Mouse (Mus musculus) liver, embryonic 14.5 days (tissue): ENCODE results near the gene Macrod1. TPM values are rescaled to one million over a fixed set of nuclear protein-coding genes. Genes with fewer than 3 reads are reported as not detected.
A peak's percentile ranks its signal among the peaks of the same experiment; 100 is the strongest.

Experiments
- ATAC-seq: fragments of 200-750 bp; cut with Nextera tagmentation; 2 replicates; pipeline ENCODE4 v1.8.0; 2017; ENCODE audit warnings: moderate number of reproducible peaks, mild to moderate bottlenecking, moderate library complexity; ENCODE audit not compliant: insufficient read depth
- DNase-seq, 3 experiments: peaks; one replicate each; pipeline ENCODE4 v3.0.0-alpha.2; 2012 to 2013; ENCODE audit warnings: low read depth in 3 of 3, low spot score in 3 of 3
- H3K27ac ChIP-seq: fragments of 300-500 bp; sonication (generic); 2 replicates; pipeline ENCODE4 v1.5.1; 2014; ENCODE audit warnings: moderate library complexity, mild to moderate bottlenecking, control low read depth, inconsistent platforms
- H3K27me3 ChIP-seq: fragments of 300-500 bp; sonication (generic); 2 replicates; pipeline ENCODE4 v1.6.1; 2014; ENCODE audit warnings: mild to moderate bottlenecking, low read length, moderate library complexity; ENCODE audit not compliant: control insufficient read depth, insufficient read depth
- H3K36me3 ChIP-seq: fragments of 300-500 bp; sonication (generic); replicated peaks from 2 replicates; pipeline ENCODE4 v1.6.1; 2014; ENCODE audit warnings: low read depth; ENCODE audit not compliant: control insufficient read depth, insufficient read depth
- H3K4me1 ChIP-seq, 2 experiments: fragments of 200-500 bp in 1 of 2; fragments of 300-500 bp in 1 of 2; sonication (generic) in 1 of 2; replicated peaks; 2 replicates each; pipeline ENCODE4 v1.6.1; 2012 to 2014; ENCODE audit warnings: antibody characterized with exemption in 1 of 2, inconsistent platforms in 1 of 2, low read length in 1 of 2; ENCODE audit not compliant: control insufficient read depth in 2 of 2, insufficient read depth in 2 of 2
- H3K4me2 ChIP-seq: fragments of 300-500 bp; sonication (generic); 2 replicates; pipeline ENCODE4 v1.6.1; 2014; ENCODE audit warnings: low read depth, mild to moderate bottlenecking, control low read depth, moderate library complexity
- H3K4me3 ChIP-seq, 2 experiments: fragments of 200-500 bp in 1 of 2; fragments of 300-500 bp in 1 of 2; sonication (generic) in 1 of 2; 2 replicates each; pipeline ENCODE4 v1.5.1; 2012 to 2014; ENCODE audit warnings: low read depth in 2 of 2, low read length in 2 of 2, mild to moderate bottlenecking in 2 of 2, control low read depth in 1 of 2, inconsistent platforms in 1 of 2, moderate library complexity in 1 of 2; ENCODE audit not compliant: insufficient read depth in 1 of 2
- H3K9ac ChIP-seq: fragments of 300-500 bp; sonication (generic); replicated peaks from 2 replicates; pipeline ENCODE4 v1.6.1; 2014; ENCODE audit warnings: mild to moderate bottlenecking, control low read depth, moderate library complexity
- H3K9me3 ChIP-seq: fragments of 300-500 bp; sonication (generic); 2 replicates; pipeline ENCODE4 v1.6.1; 2016; ENCODE audit warnings: low read length, mixed read lengths; ENCODE audit not compliant: control insufficient read depth
- CTCF ChIP-seq: IDR thresholded peaks from 2 replicates; pipeline ENCODE4 v1.5.1; 2016; ENCODE audit warnings: antibody characterized with exemption, low read depth, control low read depth
- EP300 ChIP-seq: IDR thresholded peaks from 2 replicates; pipeline ENCODE4 v1.6.1; 2016; ENCODE audit warnings: antibody characterized with exemption, low read depth
- WGBS: fragments of 180-500 bp; shearing (Covaris S2); extraction: QIAGEN DNeasy Blood & Tissue Kit; methylation state at CpG from one replicate; pipeline ENCODE4 v1.1.7; 2014; ENCODE audit not compliant: insufficient replicate concordance; 5-methylcytosine and 5-hydroxymethylcytosine counted together
- polyA plus RNA-seq, 2 experiments: library from polyadenylated mRNA; depleted of rRNA in 1 of 2; stranded (reverse) in 1 of 2; unstranded in 1 of 2; fragments of >200 nt; fragmentation: Nextera tagmentation in 1 of 2; extraction: Ambion mirVana in 1 of 2; gene quantifications; 2 replicates each; pipeline versions ENCODE4 v1.2.1 to v1.2.3; 2012 to 2014

Gene Macrod1
- polyA plus RNA-seq (2012; rRNA removed) (4.5 TPM in 2 replicates), polyA plus RNA-seq (2014; fragmentation: Nextera tagmentation; extraction: Ambion mirVana) (3.7 and 5.1 TPM in 2 replicates)

GRCm38 (mm10) chr19:7056248-7057087, at the start of gene Macrod1:
TSS of gene Macrod1 (plus strand) at chr19:7056810.
- Histone ChIP-seq H3K4me3 (peak within 1 kb of the TSS; percentile 62 to 71), H3K4me1 (peaks cover 8% of the 10 kb centered on the region in 2 experiments; a peak in 3 of 4 replicates), H3K27ac (no peak within 1 kb of the TSS; the same call in 1 of the 2 replicates), H3K36me3 (no peaks in the 10 kb centered on the region), H3K9ac (peak within 1 kb of the TSS; percentile 67), H3K4me2 (peak within 1 kb of the TSS; percentile 87), H3K27me3 (no peaks in the 10 kb centered on the region), H3K9me3 (no peaks in the 10 kb centered on the region)
- ATAC-seq (peak; percentile 80), DNase-seq (peak in 1 of 3 experiments; percentile 50)
- TF ChIP-seq CTCF, result no peak
- TF ChIP-seq EP300, result no peak
- WGBS, result under 1% methylated on average over 71 of the region's 72 CpGs

DNA sequence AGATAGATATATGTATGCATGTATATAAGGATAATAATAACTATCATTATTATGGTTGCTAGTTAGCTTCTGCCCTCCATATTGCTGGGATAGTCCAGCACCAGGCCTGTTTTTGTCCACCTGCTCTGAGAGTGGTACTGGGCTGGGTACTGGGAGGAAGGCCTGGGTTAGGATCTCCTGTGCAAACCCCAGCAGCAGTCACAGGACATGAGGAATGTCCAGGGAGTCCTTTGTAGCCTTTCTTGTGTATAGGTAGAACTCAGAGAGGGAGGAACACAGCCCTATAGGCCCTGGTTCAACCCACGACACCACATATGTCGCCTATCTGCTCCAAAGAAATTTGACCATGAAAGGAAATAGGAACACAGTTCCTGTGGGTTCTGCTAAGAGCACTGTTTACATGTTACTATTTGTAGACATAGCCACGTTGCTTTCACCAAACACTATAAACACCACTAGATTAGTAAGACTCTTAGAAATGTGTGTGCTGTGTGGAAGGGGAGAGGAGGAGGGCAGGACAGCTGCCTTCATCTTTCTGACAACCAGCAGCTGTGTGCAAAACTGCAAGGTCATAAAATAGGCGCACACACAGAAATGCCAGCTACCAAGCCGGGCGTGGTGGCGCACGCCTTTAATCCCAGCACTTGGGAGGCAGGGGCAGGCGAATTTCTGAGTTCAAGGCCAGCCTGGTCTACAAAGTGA, 49.6 kb upstream of the Macrod1 start:
- Histone ChIP-seq H3K27ac (no peak overlapping the region), H3K9ac (no peak overlapping the region), H3K4me3 (no peak overlapping the region), H3K4me2 (no peak overlapping the region), H3K4me1 (no peaks in the 10 kb centered on the region), H3K36me3 (peaks cover 8% of the 10 kb centered on the region), H3K27me3 (no peaks in the 10 kb centered on the region), H3K9me3 (no peaks in the 10 kb centered on the region)
- ATAC-seq (no peak), DNase-seq (no peak)
- WGBS, result 74% methylated on average over 9 of the region's 9 CpGs
- TF ChIP-seq EP300 (no peak), CTCF (no peak)

- DNase-seq, result no peak
- no peaks in the 10 kb centered on the region for H3K9me3 ChIP-seq
- H3K4me3 ChIP-seq, result no peak overlapping the region
- H3K9ac ChIP-seq, result no peak overlapping the region
- WGBS, result 73% methylated on average over 4 of the region's 4 CpGs
- no peaks in the 10 kb centered on the region for H3K27me3 ChIP-seq
- H3K36me3 ChIP-seq, result peaks cover 27% of the 10 kb centered on the region
- peaks cover 5 to 11% of the 10 kb centered on the region in 2 experiments for H3K4me1 ChIP-seq
- TF ChIP-seq EP300 (no peak), CTCF (no peak)
- no peak for ATAC-seq
- H3K4me2 ChIP-seq, result no peak overlapping the region
- H3K27ac ChIP-seq, result no peak overlapping the region
Observed at GRCm38 (mm10) chr19:7012426-7012825, 44.2 kb upstream of the Macrod1 start.

DNA sequence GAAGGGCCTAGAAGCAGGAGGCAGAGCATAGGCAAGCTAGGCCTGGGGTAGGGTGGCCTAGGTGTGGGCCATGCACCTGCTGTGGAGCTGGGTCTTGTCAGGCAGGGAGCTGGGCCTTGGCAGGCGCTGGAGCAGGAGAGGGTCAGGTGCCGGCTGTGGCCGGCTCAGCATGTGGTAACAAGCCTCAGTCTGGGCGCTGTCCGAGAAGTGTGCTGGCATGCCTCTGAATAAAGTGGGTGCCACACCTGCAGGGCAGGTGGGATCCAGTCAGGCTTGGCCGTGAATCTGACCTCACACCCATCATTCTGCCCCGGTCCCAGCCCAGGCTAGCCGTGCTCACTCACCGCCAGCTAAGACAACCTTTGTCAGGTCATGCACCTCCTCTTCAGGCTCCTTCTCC, 42.6 kb upstream of the Macrod1 start:
- Histone ChIP-seq H3K36me3 (peaks cover 31% of the 10 kb centered on the region), H3K4me1 (peaks cover 10 to 20% of the 10 kb centered on the region in 2 experiments), H3K27ac (no peak overlapping the region), H3K9me3 (no peaks in the 10 kb centered on the region), H3K9ac (no peak overlapping the region), H3K27me3 (no peaks in the 10 kb centered on the region), H3K4me3 (no peak overlapping the region), H3K4me2 (no peak overlapping the region)
- no peak for TF ChIP-seq CTCF
- no peak for TF ChIP-seq EP300
- DNase-seq (no peak), ATAC-seq (no peak)
- 89% methylated on average over 9 of the region's 9 CpGs for WGBS

GRCm38 (mm10) chr19:7014481-7015135, 42.0 kb upstream of the Macrod1 start:
- no peak overlapping the region for H3K4me3 ChIP-seq
- H3K4me2 ChIP-seq, result no peak overlapping the region
- H3K4me1 ChIP-seq, result peaks cover 14 to 22% of the 10 kb centered on the region in 2 experiments
- no peak overlapping the region for H3K27ac ChIP-seq
- peaks cover 28% of the 10 kb centered on the region for H3K36me3 ChIP-seq
- TF ChIP-seq EP300 (no peak), CTCF (no peak)
- no peak for DNase-seq
- no peaks in the 10 kb centered on the region for H3K9me3 ChIP-seq
- WGBS, result 82% methylated on average over 20 of the region's 20 CpGs
- ATAC-seq, result no peak
- no peak overlapping the region for H3K9ac ChIP-seq
- no peaks in the 10 kb centered on the region for H3K27me3 ChIP-seq
